Mouse (Mus musculus) kidney, postnatal 4 days (tissue): ENCODE measurements around the gene Iqcf3.
"Not testable (repeated sequence)": the region's sequence is repeated elsewhere in the genome, so short reads cannot be mapped to it uniquely, and the experiment has no call there.

Experiments used
- DNase-seq, 2 experiments: peaks; one replicate each; pipeline ENCODE4 v3.0.0; 2021; ENCODE audit warnings: mixed read lengths in 2 of 2

Iqcf3 gene

GRCm38 (mm10) chr9:106561531-106561930, at the start of gene Iqcf3:
Iqcf3 (minus strand) TSS chr9:106561631.
- no peak for DNase-seq

GRCm38 (mm10) chr9:106610727-106611126, 49.3 kb upstream of the Iqcf3 start:
- no peak for DNase-seq

GRCm38 (mm10) chr9:106600546-106600945, 39.1 kb upstream of the Iqcf3 start:
- peak; percentile 65 to 70 for DNase-seq

GRCm38 (mm10) chr9:106598466-106598865, 37.0 kb upstream of the Iqcf3 start:
- peak; percentile 18 to 21 for DNase-seq

- no peak for DNase-seq
These were observed 34.4 kb upstream of the Iqcf3 start for GRCm38 (mm10) chr9:106595836-106596235.

- not testable (repeated sequence) for DNase-seq
These were observed 34.0 kb upstream of the Iqcf3 start for GRCm38 (mm10) chr9:106595402-106595801.

- DNase-seq = no peak
These were observed 30.7 kb upstream of the Iqcf3 start for GRCm38 (mm10) chr9:106592158-106592557.

- DNase-seq = no peak
These were observed 21.1 kb upstream of the Iqcf3 start for GRCm38 (mm10) chr9:106582552-106582951.

- no peak for DNase-seq
These were observed 18.6 kb upstream of the Iqcf3 start for GRCm38 (mm10) chr9:106580016-106580415.

- no peak for DNase-seq
These were observed 14.7 kb upstream of the Iqcf3 start for GRCm38 (mm10) chr9:106576112-106576511.

- no peak for DNase-seq
These were observed 11.9 kb upstream of the Iqcf3 start for GRCm38 (mm10) chr9:106573366-106573765.

- DNase-seq = no peak
These were observed 10.8 kb upstream of the Iqcf3 start for GRCm38 (mm10) chr9:106572186-106572585.

GRCm38 (mm10) chr9:106570896-106571295, 9.5 kb upstream of the Iqcf3 start, which contains the start of gene Iqcf4:
Iqcf4 (minus strand) TSS chr9:106570996.
- DNase-seq = no peak

- peak; percentile 58 to 74 for DNase-seq
These were observed 5.0 kb upstream of the Iqcf3 start for GRCm38 (mm10) chr9:106566437-106566836.

GRCm38 (mm10) chr9:106564025-106564424, 2.6 kb upstream of the Iqcf3 start:
- no peak for DNase-seq

GRCm38 (mm10) chr9:106562291-106562690, 860 bp upstream of the Iqcf3 start:
- no peak for DNase-seq

GRCm38 (mm10) chr9:106534975-106535374, 26.5 kb downstream of the Iqcf3 start:
- no peak for DNase-seq

- no peak for DNase-seq
These were observed 27.1 kb downstream of the Iqcf3 start for GRCm38 (mm10) chr9:106534296-106534695.

- peak; percentile 11 to 26 for DNase-seq
These were observed 29.6 kb downstream of the Iqcf3 start for GRCm38 (mm10) chr9:106531833-106532232.

- no peak for DNase-seq
These were observed 41.5 kb downstream of the Iqcf3 start for GRCm38 (mm10) chr9:106519909-106520308.

GRCm38 (mm10) chr9:106519433-106519832, 42.0 kb downstream of the Iqcf3 start:
- DNase-seq = no peak

GRCm38 (mm10) chr9:106514273-106514672, 47.2 kb downstream of the Iqcf3 start, which contains the start of gene Iqcf5:
Iqcf5 (plus strand) TSS chr9:106514573.
- no peak for DNase-seq

- DNase-seq = no peak
These were observed 47.9 kb downstream of the Iqcf3 start for GRCm38 (mm10) chr9:106513566-106513965.

- peak; percentile 33 to 57 for DNase-seq
These were observed 48.5 kb downstream of the Iqcf3 start for GRCm38 (mm10) chr9:106512729-106513450.

- no peak for DNase-seq
These were observed 52.1 kb downstream of the Iqcf3 start for GRCm38 (mm10) chr9:106509356-106509755.
